Mouse (Mus musculus): Measurements from ENCODE around the gene Ppil6.

DNA sequence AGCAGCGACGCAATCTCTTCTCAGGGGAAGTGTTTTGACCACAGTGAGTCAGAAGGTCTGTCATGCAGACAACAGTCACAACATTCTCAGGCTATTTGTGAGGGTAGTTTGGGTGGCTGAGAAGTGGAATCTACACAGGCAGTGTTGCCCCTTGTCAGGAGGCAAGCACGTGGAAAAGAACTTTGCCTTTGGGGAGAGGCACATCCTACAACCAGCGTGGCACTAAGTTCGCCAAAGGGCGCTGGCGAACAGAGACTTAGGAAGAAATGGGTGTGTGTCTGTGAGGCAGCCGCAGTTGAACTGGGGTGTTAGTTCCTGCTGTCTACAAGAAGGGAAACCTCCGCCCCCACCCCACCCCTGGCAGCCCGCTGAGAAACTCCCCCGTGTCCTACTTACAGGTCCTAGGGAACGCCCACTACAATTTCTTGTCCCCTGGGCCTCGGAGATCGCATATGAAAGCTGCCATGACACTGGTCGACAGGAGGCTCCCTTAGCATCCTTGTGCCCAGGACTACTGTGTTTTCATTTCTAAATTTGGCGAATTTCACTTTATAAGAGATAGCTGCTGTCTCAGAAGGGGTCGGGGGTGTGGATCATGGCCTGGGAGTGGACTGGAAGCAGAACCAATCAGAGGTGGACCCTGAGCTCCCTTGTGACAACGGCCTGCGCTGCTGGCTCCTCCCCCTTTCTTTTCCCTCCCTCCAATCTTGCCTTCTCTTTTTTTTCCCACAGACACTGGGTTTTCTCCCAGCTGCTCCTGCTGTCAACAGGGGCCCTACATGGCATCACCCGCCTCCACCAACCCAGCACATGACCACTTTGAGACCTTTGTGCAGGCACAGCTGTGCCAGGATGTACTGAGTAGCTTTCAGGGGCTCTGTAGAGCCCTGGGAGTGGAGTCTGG, 12.7 kb upstream of the Ppil6 start:
- TF ChIP-seq CTCF (IDR thresholded peaks at IDR 0.05) (no peak), EP300 (IDR thresholded peaks at IDR 0.05) (no peak)
